Mouse (Mus musculus): ENCODE results near the gene Vps37c. TPM values are rescaled to one million over a fixed set of nuclear protein-coding genes. Genes with fewer than 3 reads are reported as not detected.

The Vps37c gene
- polyA plus RNA-seq, 1 experiment from 2014 or later, result 37.5 TPM

- H3K4me3 ChIP-seq (ENCODE audit: low read depth, low read length), result no peak overlapping the region
- WGBS, result 75% methylated on average over 10 of the region's 10 CpGs
- no peak for ATAC-seq (ENCODE audit: insufficient number of reproducible peaks, insufficient read depth, low FRiP score, low read depth)
- H3K4me2 ChIP-seq (replicated peaks; ENCODE audit: low read depth, low read length), result no peak overlapping the region
- no peaks in the 10 kb centered on the region for H3K9me3 ChIP-seq (ENCODE audit: control insufficient read depth, low read depth, low read length)
- no peaks in the 10 kb centered on the region for H3K4me1 ChIP-seq (ENCODE audit: control insufficient read depth, insufficient read depth, low read length)
- no peak overlapping the region for H3K27ac ChIP-seq (ENCODE audit: low read length)
- no peaks in the 10 kb centered on the region for H3K27me3 ChIP-seq (ENCODE audit: control insufficient read depth, insufficient read depth, low read length)
- H3K36me3 ChIP-seq (ENCODE audit: control insufficient read depth, insufficient read depth, low read length), result no peaks in the 10 kb centered on the region
- no peak overlapping the region for H3K9ac ChIP-seq (replicated peaks; ENCODE audit: low read depth, low read length)
These were observed 45.1 kb downstream of the Vps37c start for GRCm38 (mm10) chr19:10733501-10734127.

GRCm38 (mm10) chr19:10734554-10734953, 46.0 kb downstream of the Vps37c start:
- Histone ChIP-seq H3K9me3 (ENCODE audit: control insufficient read depth, low read depth, low read length) (no peaks in the 10 kb centered on the region), H3K27ac (ENCODE audit: low read length) (no peak overlapping the region), H3K4me2 (replicated peaks; ENCODE audit: low read depth, low read length) (no peak overlapping the region), H3K36me3 (ENCODE audit: control insufficient read depth, insufficient read depth, low read length) (no peaks in the 10 kb centered on the region), H3K9ac (replicated peaks; ENCODE audit: low read depth, low read length) (no peak overlapping the region), H3K27me3 (ENCODE audit: control insufficient read depth, insufficient read depth, low read length) (no peaks in the 10 kb centered on the region), H3K4me3 (ENCODE audit: low read depth, low read length) (no peak overlapping the region), H3K4me1 (ENCODE audit: control insufficient read depth, insufficient read depth, low read length) (no peaks in the 10 kb centered on the region)
- whole genome bisulfite sequencing, result 79% methylated on average over 7 of the region's 7 CpGs
- no peak for ATAC-seq (ENCODE audit: insufficient number of reproducible peaks, insufficient read depth, low FRiP score, low read depth)

- Histone ChIP-seq H3K36me3 (ENCODE audit: control insufficient read depth, insufficient read depth, low read length) (no peaks in the 10 kb centered on the region), H3K4me3 (ENCODE audit: low read depth, low read length) (no peak overlapping the region), H3K27ac (ENCODE audit: low read length) (no peak overlapping the region), H3K4me2 (replicated peaks; ENCODE audit: low read depth, low read length) (no peak overlapping the region), H3K9ac (replicated peaks; ENCODE audit: low read depth, low read length) (no peak overlapping the region), H3K27me3 (ENCODE audit: control insufficient read depth, insufficient read depth, low read length) (no peaks in the 10 kb centered on the region), H3K9me3 (ENCODE audit: control insufficient read depth, low read depth, low read length) (no peaks in the 10 kb centered on the region), H3K4me1 (ENCODE audit: control insufficient read depth, insufficient read depth, low read length) (no peaks in the 10 kb centered on the region)
- 83% methylated on average over 3 of the region's 3 CpGs for WGBS
- no peak for ATAC-seq (ENCODE audit: insufficient number of reproducible peaks, insufficient read depth, low FRiP score, low read depth)
These were observed 46.5 kb downstream of the Vps37c start for GRCm38 (mm10) chr19:10735061-10735460.

- Histone ChIP-seq H3K27me3 (ENCODE audit: control insufficient read depth, insufficient read depth, low read length) (no peaks in the 10 kb centered on the region), H3K4me2 (replicated peaks; ENCODE audit: low read depth, low read length) (no peak overlapping the region), H3K4me1 (ENCODE audit: control insufficient read depth, insufficient read depth, low read length) (no peaks in the 10 kb centered on the region), H3K4me3 (ENCODE audit: low read depth, low read length) (no peak overlapping the region), H3K36me3 (ENCODE audit: control insufficient read depth, insufficient read depth, low read length) (no peaks in the 10 kb centered on the region), H3K9ac (replicated peaks; ENCODE audit: low read depth, low read length) (no peak overlapping the region), H3K27ac (ENCODE audit: low read length) (no peak overlapping the region), H3K9me3 (ENCODE audit: control insufficient read depth, low read depth, low read length) (no peaks in the 10 kb centered on the region)
- 87% methylated on average over 7 of the region's 7 CpGs for WGBS
- no peak for ATAC-seq (ENCODE audit: insufficient number of reproducible peaks, insufficient read depth, low FRiP score, low read depth)
These were observed 47.3 kb downstream of the Vps37c start for GRCm38 (mm10) chr19:10735861-10736260.

GRCm38 (mm10) chr19:10738038-10738437, 49.5 kb downstream of the Vps37c start:
- no peak for ATAC-seq (ENCODE audit: insufficient number of reproducible peaks, insufficient read depth, low FRiP score, low read depth)
- WGBS, result 85% methylated on average over 6 of the region's 6 CpGs
- Histone ChIP-seq H3K4me1 (ENCODE audit: control insufficient read depth, insufficient read depth, low read length) (no peaks in the 10 kb centered on the region), H3K27ac (ENCODE audit: low read length) (no peak overlapping the region), H3K9me3 (ENCODE audit: control insufficient read depth, low read depth, low read length) (no peaks in the 10 kb centered on the region), H3K4me3 (ENCODE audit: low read depth, low read length) (no peak overlapping the region), H3K27me3 (ENCODE audit: control insufficient read depth, insufficient read depth, low read length) (no peaks in the 10 kb centered on the region), H3K4me2 (replicated peaks; ENCODE audit: low read depth, low read length) (no peak overlapping the region), H3K9ac (replicated peaks; ENCODE audit: low read depth, low read length) (no peak overlapping the region), H3K36me3 (ENCODE audit: control insufficient read depth, insufficient read depth, low read length) (no peaks in the 10 kb centered on the region)

- H3K27ac ChIP-seq (ENCODE audit: low read length), result no peak within 1 kb of the TSS
- WGBS, result 74% methylated on average over 4 of the region's 4 CpGs
- H3K4me1 ChIP-seq (ENCODE audit: control insufficient read depth, insufficient read depth, low read length), result no peaks in the 10 kb centered on the region
- H3K36me3 ChIP-seq (ENCODE audit: control insufficient read depth, insufficient read depth, low read length), result no peaks in the 10 kb centered on the region
- no peak within 1 kb of the TSS for H3K4me2 ChIP-seq (replicated peaks; ENCODE audit: low read depth, low read length)
- H3K9ac ChIP-seq (replicated peaks; ENCODE audit: low read depth, low read length), result no peak within 1 kb of the TSS
- no peak for ATAC-seq (ENCODE audit: insufficient number of reproducible peaks, insufficient read depth, low FRiP score, low read depth)
- H3K4me3 ChIP-seq (ENCODE audit: low read depth, low read length), result no peak within 1 kb of the TSS
- H3K9me3 ChIP-seq (ENCODE audit: control insufficient read depth, low read depth, low read length), result no peaks in the 10 kb centered on the region
- H3K27me3 ChIP-seq (ENCODE audit: control insufficient read depth, insufficient read depth, low read length), result no peaks in the 10 kb centered on the region
These were observed 50.3 kb downstream of the Vps37c start, which contains the start of gene Cd5 for GRCm38 (mm10) chr19:10738811-10739210. TSS of gene Cd5 (minus strand) at chr19:10739002.

GRCm38 (mm10) chr19:10739916-10740315, 51.4 kb downstream of the Vps37c start:
- WGBS, result 90% methylated on average over 4 of the region's 4 CpGs
- Histone ChIP-seq H3K4me2 (replicated peaks; ENCODE audit: low read depth, low read length) (no peak overlapping the region), H3K4me1 (ENCODE audit: control insufficient read depth, insufficient read depth, low read length) (no peaks in the 10 kb centered on the region), H3K4me3 (ENCODE audit: low read depth, low read length) (no peak overlapping the region), H3K9me3 (ENCODE audit: control insufficient read depth, low read depth, low read length) (no peaks in the 10 kb centered on the region), H3K27ac (ENCODE audit: low read length) (no peak overlapping the region), H3K36me3 (ENCODE audit: control insufficient read depth, insufficient read depth, low read length) (no peaks in the 10 kb centered on the region), H3K27me3 (ENCODE audit: control insufficient read depth, insufficient read depth, low read length) (no peaks in the 10 kb centered on the region), H3K9ac (replicated peaks; ENCODE audit: low read depth, low read length) (no peak overlapping the region)
- ATAC-seq (ENCODE audit: insufficient number of reproducible peaks, insufficient read depth, low FRiP score, low read depth), result no peak

GRCm38 (mm10) chr19:10740641-10741440, 52.3 kb downstream of the Vps37c start:
- Histone ChIP-seq H3K9me3 (ENCODE audit: control insufficient read depth, low read depth, low read length) (no peaks in the 10 kb centered on the region), H3K9ac (replicated peaks; ENCODE audit: low read depth, low read length) (no peak overlapping the region), H3K4me3 (ENCODE audit: low read depth, low read length) (no peak overlapping the region), H3K27me3 (ENCODE audit: control insufficient read depth, insufficient read depth, low read length) (no peaks in the 10 kb centered on the region), H3K4me2 (replicated peaks; ENCODE audit: low read depth, low read length) (no peak overlapping the region), H3K36me3 (ENCODE audit: control insufficient read depth, insufficient read depth, low read length) (no peaks in the 10 kb centered on the region), H3K4me1 (ENCODE audit: control insufficient read depth, insufficient read depth, low read length) (no peaks in the 10 kb centered on the region), H3K27ac (ENCODE audit: low read length) (no peak overlapping the region)
- WGBS, result 26% methylated on average over 11 of the region's 11 CpGs
- ATAC-seq (ENCODE audit: insufficient number of reproducible peaks, insufficient read depth, low FRiP score, low read depth), result 0 out of 2 replicates have a peak, but pooled peaks have one; percentile 18

Measured in stomach, embryonic 14.5 days (tissue).